Mouse (Mus musculus): Measurements from ENCODE around the gene Dnajc7.

- TF ChIP-seq GATA1 (IDR thresholded peaks at IDR 0.05; ENCODE audit: borderline replicate concordance, low read length) (no peak), FLI1 (IDR thresholded peaks at IDR 0.05; ENCODE audit: low read length) (no peak)
Observed at GRCm38 (mm10) chr11:100577852-100578599, 41.9 kb downstream of the Dnajc7 start.

All from megakaryocyte, embryonic 14.5 days (primary cell).